Mouse (Mus musculus): ENCODE results near the gene Vps11. TPM values are rescaled to one million over a fixed set of nuclear protein-coding genes. Genes with fewer than 3 reads are reported as not detected.
"Not testable (repeated sequence)": the region's sequence is repeated elsewhere in the genome, so short reads cannot be mapped to it uniquely, and the experiment has no call there.

Vps11 gene
- polyA plus RNA-seq (2012; rRNA removed): 37.9 and 40.8 TPM in 2 replicates

DNA sequence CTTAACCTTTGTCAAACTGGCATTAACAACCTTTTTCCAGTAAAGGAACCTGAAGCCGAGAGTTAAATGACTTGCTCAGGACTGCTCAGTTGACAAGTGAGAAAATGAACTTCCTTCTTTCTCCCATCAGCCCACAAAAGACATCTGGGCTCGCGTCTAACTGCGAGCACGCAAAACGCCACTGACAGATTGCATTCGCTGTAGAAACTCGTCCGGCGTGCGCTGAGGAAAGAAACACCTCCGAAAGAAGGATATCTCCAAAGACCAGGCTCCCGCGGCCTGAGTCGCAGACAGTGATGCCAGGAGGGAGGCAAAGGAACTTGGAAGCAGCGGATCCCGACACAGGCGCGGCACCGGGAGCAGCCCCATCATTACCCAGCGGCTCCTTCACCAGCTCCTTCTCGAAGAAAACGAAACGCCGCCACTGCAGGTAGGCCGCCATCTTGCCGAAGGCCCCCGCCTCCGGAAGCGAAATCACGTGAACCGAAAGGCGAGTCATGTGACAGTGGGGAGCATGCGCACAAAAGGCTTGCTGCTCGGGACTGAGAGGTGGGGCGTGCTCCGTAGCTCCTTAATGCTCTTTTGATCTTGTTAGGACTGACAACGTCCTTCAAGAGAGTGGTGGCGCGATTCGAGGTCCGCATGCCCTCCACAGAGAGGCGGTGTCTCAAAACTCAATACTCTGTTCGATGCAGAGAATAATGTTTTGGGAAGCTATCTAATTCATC, at the start of gene Vps11:
TSS of gene Vps11 (minus strand) at position 481 of the 728 bp plus-strand sequence.
- Histone ChIP-seq H3K36me3 (ENCODE audit: control insufficient read depth, insufficient read depth, low read length) (peaks cover 20% of the 10 kb centered on the region), H3K27ac (ENCODE audit: control insufficient read depth, insufficient read depth, low read length) (peak within 1 kb of the TSS; percentile 65), H3K4me3 (ENCODE audit: control insufficient read depth, insufficient read depth, low read length) (peak within 1 kb of the TSS; percentile 95), H3K4me1 (replicated peaks; ENCODE audit: control insufficient read depth, insufficient read depth, low read length) (peaks cover 3% of the 10 kb centered on the region), H3K27me3 (ENCODE audit: control insufficient read depth, insufficient read depth, low read length) (no peaks in the 10 kb centered on the region)
- TF ChIP-seq POLR2A (IDR thresholded peaks at IDR 0.05; ENCODE audit: control insufficient read depth, extremely low read depth, insufficient read depth, low read length, poor library complexity) (peak; percentile 57; the same call in 1 of the 2 replicates), CTCF (IDR thresholded peaks at IDR 0.05; ENCODE audit: borderline replicate concordance, control insufficient read depth, extremely low read depth, insufficient read depth, low read length, poor library complexity) (no peak)
- DNase-seq: peak; percentile 94
- under 1% methylated on average over 44 of the region's 44 CpGs for WGBS

DNA sequence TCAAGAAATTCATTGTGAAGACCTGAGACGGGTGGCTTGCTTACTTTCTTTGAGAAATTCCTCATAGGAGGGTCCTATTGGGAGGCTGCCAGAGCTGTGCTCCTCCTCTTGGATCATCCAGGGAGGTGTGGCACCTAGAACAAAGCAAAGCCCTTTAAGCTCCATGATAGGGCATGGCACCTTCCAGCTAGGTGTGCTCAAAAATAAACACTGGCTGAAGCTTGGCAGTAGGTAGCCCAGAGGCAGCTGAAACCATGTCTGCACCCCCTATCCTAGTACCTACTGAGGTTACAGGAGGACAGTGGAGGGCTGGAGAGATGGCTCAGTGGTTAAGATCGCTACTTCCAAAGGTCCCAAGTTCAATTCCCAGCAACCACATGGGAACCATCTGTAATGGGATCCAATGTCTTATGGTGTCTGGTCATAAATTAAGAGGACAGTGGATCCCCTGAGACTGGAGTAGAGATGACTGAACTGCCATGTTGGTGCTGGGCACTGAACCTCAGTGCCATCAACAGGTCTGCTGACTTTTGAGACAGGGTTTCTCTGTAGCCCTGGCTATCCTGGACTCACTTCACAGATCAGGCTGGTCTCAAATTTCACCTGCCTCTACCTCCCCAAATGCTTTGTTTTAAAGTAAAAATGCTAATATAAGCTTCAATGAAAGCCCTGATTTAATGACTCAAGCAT, 49.3 kb upstream of the Vps11 start:
- Histone ChIP-seq H3K36me3 (ENCODE audit: control insufficient read depth, insufficient read depth, low read length) (peaks cover 26% of the 10 kb centered on the region), H3K4me1 (replicated peaks; ENCODE audit: control insufficient read depth, insufficient read depth, low read length) (peaks cover 11% of the 10 kb centered on the region; the same call in 1 of the 2 replicates), H3K27ac (ENCODE audit: control insufficient read depth, insufficient read depth, low read length) (no peak overlapping the region), H3K27me3 (ENCODE audit: control insufficient read depth, insufficient read depth, low read length) (no peaks in the 10 kb centered on the region), H3K4me3 (ENCODE audit: control insufficient read depth, insufficient read depth, low read length) (no peak overlapping the region)
- TF ChIP-seq POLR2A (IDR thresholded peaks at IDR 0.05; ENCODE audit: control insufficient read depth, extremely low read depth, insufficient read depth, low read length, poor library complexity) (no peak), CTCF (IDR thresholded peaks at IDR 0.05; ENCODE audit: borderline replicate concordance, control insufficient read depth, extremely low read depth, insufficient read depth, low read length, poor library complexity) (no peak)
- no peak for DNase-seq
- WGBS: 94% methylated on average over 2 of the region's 2 CpGs

DNA sequence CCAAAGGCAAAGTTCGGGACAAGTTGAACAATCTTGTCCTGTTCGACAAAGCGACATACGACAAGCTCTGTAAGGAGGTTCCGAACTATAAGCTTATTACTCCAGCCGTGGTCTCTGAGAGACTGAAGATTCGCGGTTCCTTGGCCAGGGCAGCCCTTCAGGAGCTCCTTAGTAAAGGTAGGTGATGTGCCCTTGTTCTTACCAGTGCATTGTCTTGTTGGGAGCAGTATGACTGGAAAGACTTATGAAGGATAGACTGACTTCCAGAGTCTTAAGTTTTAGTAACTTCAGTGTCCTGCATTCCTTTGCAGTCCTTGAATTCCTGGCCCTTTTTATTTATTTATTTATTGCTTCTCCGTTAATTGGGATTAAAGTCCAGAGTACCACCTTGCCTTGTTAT, 47.2 kb upstream of the Vps11 start:
- not testable (repeated sequence) for H3K27ac ChIP-seq (ENCODE audit: control insufficient read depth, insufficient read depth, low read length); DNase-seq; H3K27me3 ChIP-seq (ENCODE audit: control insufficient read depth, insufficient read depth, low read length); H3K4me3 ChIP-seq (ENCODE audit: control insufficient read depth, insufficient read depth, low read length)
- Histone ChIP-seq H3K36me3 (ENCODE audit: control insufficient read depth, insufficient read depth, low read length) (peaks cover 41% of the 10 kb centered on the region), H3K4me1 (replicated peaks; ENCODE audit: control insufficient read depth, insufficient read depth, low read length) (peaks cover 11% of the 10 kb centered on the region; the same call in 1 of the 2 replicates)
- 77% methylated on average over 9 of the region's 9 CpGs for WGBS

DNA sequence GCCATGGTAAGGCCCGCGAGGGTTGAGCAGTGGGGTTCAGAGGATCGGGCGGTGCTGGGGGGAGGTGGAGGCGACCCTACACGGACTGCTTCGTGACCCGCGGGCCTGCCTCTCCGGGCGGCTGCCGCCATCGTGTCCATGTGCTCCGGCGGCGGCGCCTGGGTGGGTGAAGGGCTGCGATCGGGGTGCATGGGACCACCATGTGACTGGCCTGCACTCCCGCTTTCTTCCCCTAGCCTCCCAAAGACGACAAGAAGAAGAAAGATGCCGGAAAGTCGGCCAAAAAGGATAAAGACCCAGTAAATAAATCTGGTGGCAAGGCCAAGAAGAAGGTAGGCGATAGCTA, 46.3 kb upstream of the Vps11 start:
- TF ChIP-seq CTCF (IDR thresholded peaks at IDR 0.05; ENCODE audit: borderline replicate concordance, control insufficient read depth, extremely low read depth, insufficient read depth, low read length, poor library complexity) (0 out of 2 replicates have a peak, but pooled peaks have one; percentile 40), POLR2A (IDR thresholded peaks at IDR 0.05; ENCODE audit: control insufficient read depth, extremely low read depth, insufficient read depth, low read length, poor library complexity) (0 out of 2 replicates have a peak, but pooled peaks have one; percentile 19)
- Histone ChIP-seq H3K36me3 (ENCODE audit: control insufficient read depth, insufficient read depth, low read length) (peaks cover 38% of the 10 kb centered on the region), H3K27ac (ENCODE audit: control insufficient read depth, insufficient read depth, low read length) (no peak overlapping the region), H3K4me1 (replicated peaks; ENCODE audit: control insufficient read depth, insufficient read depth, low read length) (peaks cover 6% of the 10 kb centered on the region; the same call in 1 of the 2 replicates), H3K4me3 (ENCODE audit: control insufficient read depth, insufficient read depth, low read length) (peak overlapping the region; percentile 91), H3K27me3 (ENCODE audit: control insufficient read depth, insufficient read depth, low read length) (no peaks in the 10 kb centered on the region)
- DNase-seq: no peak
- WGBS: under 1% methylated on average over 24 of the region's 24 CpGs

DNA sequence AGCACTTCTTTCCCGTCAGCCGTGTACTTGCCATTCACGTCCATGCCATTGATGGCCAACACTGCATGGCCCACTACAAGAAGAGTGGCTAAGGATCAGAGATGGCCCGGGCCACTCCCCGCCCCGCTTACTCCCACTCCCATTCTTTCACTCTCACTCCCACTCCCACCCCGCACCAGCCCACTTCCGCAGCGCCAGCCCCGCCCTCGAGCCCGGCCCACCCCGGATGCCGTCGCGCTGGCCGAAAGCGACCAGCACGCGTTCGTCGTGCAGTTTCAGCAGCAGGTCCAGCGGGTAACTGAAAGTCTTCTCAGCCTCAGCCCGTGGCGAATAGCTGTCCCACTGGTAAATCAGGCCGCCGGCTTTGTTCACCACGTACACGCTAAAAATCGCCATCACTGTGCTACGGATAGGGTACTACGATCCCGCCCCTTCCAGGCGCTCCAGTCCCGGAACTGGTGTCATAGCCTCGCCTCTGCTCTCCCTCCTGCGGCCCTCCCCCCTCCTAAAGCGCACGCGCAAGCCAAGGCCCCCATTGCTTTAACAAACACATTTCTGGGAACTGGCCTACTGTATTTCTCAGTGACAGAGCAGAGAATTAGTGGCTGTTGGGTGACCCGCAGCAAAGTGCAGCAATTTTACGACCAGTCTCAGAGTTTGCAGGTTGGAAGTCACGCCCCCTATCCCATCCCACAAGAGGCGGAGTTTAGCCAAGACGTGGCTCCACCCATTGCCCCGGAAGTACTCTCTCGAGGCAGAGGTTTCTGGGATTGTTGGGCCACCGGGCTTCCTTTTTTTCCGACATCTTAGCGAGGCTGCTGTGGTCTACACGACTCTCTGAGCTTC, 45.7 kb upstream of the Vps11 start, which contains the start of the genes Rps25 and Trappc4:
TSS of gene Rps25 (plus strand) at position 234 of the 846 bp plus-strand sequence.
TSS of gene Trappc4 (minus strand) at position 695 of the 846 bp plus-strand sequence.
- H3K27ac ChIP-seq (ENCODE audit: control insufficient read depth, insufficient read depth, low read length): peak within 1 kb of the TSS; percentile 76
- under 1% methylated on average over 51 of the region's 51 CpGs for WGBS
- TF ChIP-seq CTCF (IDR thresholded peaks at IDR 0.05; ENCODE audit: borderline replicate concordance, control insufficient read depth, extremely low read depth, insufficient read depth, low read length, poor library complexity) (no peak), POLR2A (IDR thresholded peaks at IDR 0.05; ENCODE audit: control insufficient read depth, extremely low read depth, insufficient read depth, low read length, poor library complexity) (peak; percentile 52)
- peak within 1 kb of the TSS; percentile 91 for H3K4me3 ChIP-seq (ENCODE audit: control insufficient read depth, insufficient read depth, low read length)
- peaks cover 6% of the 10 kb centered on the region; the same call in 1 of the 2 replicates for H3K4me1 ChIP-seq (replicated peaks; ENCODE audit: control insufficient read depth, insufficient read depth, low read length)
- peaks cover 43% of the 10 kb centered on the region for H3K36me3 ChIP-seq (ENCODE audit: control insufficient read depth, insufficient read depth, low read length)
- H3K27me3 ChIP-seq (ENCODE audit: control insufficient read depth, insufficient read depth, low read length): no peaks in the 10 kb centered on the region
- peak; percentile 92 for DNase-seq

DNA sequence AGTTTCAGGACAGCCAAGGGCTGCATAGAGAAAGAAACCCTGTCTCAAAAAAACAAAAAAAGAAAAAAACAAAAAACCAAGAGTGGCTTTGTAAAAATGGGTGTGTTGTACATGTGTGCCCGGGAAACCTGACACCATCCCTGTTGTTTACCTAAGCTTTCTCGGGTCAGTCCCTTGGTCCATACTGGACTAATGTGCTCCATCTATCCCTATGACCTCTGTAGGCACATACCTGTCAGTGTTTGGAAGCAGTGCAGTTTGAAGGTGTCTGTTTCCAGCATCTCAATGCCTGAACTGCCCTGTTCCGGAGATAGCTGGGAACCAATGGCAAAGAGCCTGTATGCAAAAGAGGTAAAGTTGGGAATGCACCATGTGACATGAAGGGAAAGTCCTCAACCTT, 43.5 kb upstream of the Vps11 start:
- 95% methylated on average over 3 of the region's 3 CpGs for WGBS
- Histone ChIP-seq H3K27me3 (ENCODE audit: control insufficient read depth, insufficient read depth, low read length) (no peaks in the 10 kb centered on the region), H3K4me3 (ENCODE audit: control insufficient read depth, insufficient read depth, low read length) (no peak overlapping the region), H3K27ac (ENCODE audit: control insufficient read depth, insufficient read depth, low read length) (no peak overlapping the region), H3K4me1 (replicated peaks; ENCODE audit: control insufficient read depth, insufficient read depth, low read length) (peaks cover 6% of the 10 kb centered on the region; the same call in 1 of the 2 replicates), H3K36me3 (ENCODE audit: control insufficient read depth, insufficient read depth, low read length) (peaks cover 43% of the 10 kb centered on the region)
- TF ChIP-seq POLR2A (IDR thresholded peaks at IDR 0.05; ENCODE audit: control insufficient read depth, extremely low read depth, insufficient read depth, low read length, poor library complexity): no peak
- TF ChIP-seq CTCF (IDR thresholded peaks at IDR 0.05; ENCODE audit: borderline replicate concordance, control insufficient read depth, extremely low read depth, insufficient read depth, low read length, poor library complexity): no peak
- DNase-seq: no peak

All from thymus, adult 2 months (tissue).